ENCODE assay signal across 10 mouse cellular contexts in the genomic region with DNA sequence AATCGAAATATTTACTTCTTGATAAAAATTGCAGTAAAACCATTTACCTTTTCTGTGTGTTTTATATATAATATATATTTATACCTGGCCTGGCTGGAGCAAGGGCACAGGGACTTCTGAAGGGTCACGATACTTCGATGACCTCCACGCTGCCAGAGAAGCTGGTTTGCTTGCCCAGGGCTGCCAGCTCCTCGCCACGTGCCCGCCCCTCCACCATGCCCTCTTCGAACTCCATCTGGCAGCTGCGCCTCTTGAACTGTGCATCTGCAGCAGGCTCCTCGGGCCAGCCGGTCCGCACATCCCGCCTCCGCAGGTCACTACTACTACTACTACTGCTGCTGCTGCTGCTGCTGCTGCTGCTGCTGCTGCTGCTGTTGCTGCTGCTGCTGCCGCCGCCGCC. TPM values are rescaled to one million over a fixed set of nuclear protein-coding genes. Genes with fewer than 3 reads are reported as not detected.
DNase-seq lines count a peak whose midpoint lies in the region; ATAC-seq and TF ChIP-seq lines count a peak whose summit lies in the region.
"Had no signal": no experiment of that assay in that cellular context is flagged by ENCODE, and none has a peak within 500 bp of the region (broad histone marks: within the 10 kb centered on the region; RNA-seq: fewer than 3 reads in every experiment).

No protein-coding gene starts in this region.

- no peaks in the 10 kb centered on the region for H3K9me3 ChIP-seq in forebrain, embryonic 12.5 days
- no peaks in the 10 kb centered on the region for H3K9me3 ChIP-seq in forebrain, embryonic 16.5 days (ENCODE audit: control insufficient read depth, low read length)
- H3K9me3 ChIP-seq in ES-E14 (ENCODE audit: control insufficient read depth, insufficient read depth, low read depth, low read length), result no peaks in the 10 kb centered on the region
- no peaks in the 10 kb centered on the region for H3K9me3 ChIP-seq in limb, embryonic 11.5 days (ENCODE audit: control insufficient read depth, low read length)

- H3K27ac ChIP-seq in forebrain, embryonic 12.5 days, result no peak overlapping the region
- no peak overlapping the region for H3K27ac ChIP-seq in forebrain, embryonic 16.5 days (ENCODE audit: low read length)
- H3K27ac ChIP-seq in ES-E14 (ENCODE audit: insufficient read depth, low read depth, low read length, poor library complexity, severe bottlenecking), result no peak overlapping the region
- H3K27ac ChIP-seq in limb, embryonic 11.5 days (replicated peaks; ENCODE audit: low read depth, low read length), result no peak overlapping the region

- H3K4me2 ChIP-seq in forebrain, embryonic 12.5 days, result peak overlapping the region; percentile 21; the same call in 1 of the 2 replicates
- no peak overlapping the region for H3K4me2 ChIP-seq in forebrain, embryonic 16.5 days (ENCODE audit: low read length)
- H3K4me2 ChIP-seq in limb, embryonic 11.5 days (ENCODE audit: low read depth, severe bottlenecking), result peak overlapping the region; percentile 61

- peaks cover 71% of the 10 kb centered on the region for H3K36me3 ChIP-seq in forebrain, embryonic 12.5 days (replicated peaks)
- peaks cover 24% of the 10 kb centered on the region for H3K36me3 ChIP-seq in forebrain, embryonic 16.5 days (ENCODE audit: control insufficient read depth, insufficient read depth)
- no peaks in the 10 kb centered on the region; the same call in 1 of the 2 replicates for H3K36me3 ChIP-seq in ES-E14 (ENCODE audit: control insufficient read depth, insufficient read depth, low read length, poor library complexity, severe bottlenecking)
- no peaks in the 10 kb centered on the region for H3K36me3 ChIP-seq in limb, embryonic 11.5 days (ENCODE audit: control insufficient read depth, insufficient read depth, low read length)

- H3K4me1 ChIP-seq in forebrain, embryonic 12.5 days, result peaks cover 17% of the 10 kb centered on the region
- peaks cover 17% of the 10 kb centered on the region for H3K4me1 ChIP-seq in forebrain, embryonic 16.5 days (replicated peaks; ENCODE audit: control insufficient read depth, insufficient read depth, low read length)
- H3K4me1 ChIP-seq in ES-E14 (ENCODE audit: control insufficient read depth in 2 of 2, insufficient read depth in 2 of 2, low read length in 2 of 2, poor library complexity in 1 of 2), result 0 out of 4 replicates have a peak, but pooled peaks cover 0 to 2% of the 10 kb centered on the region in 2 experiments
- H3K4me1 ChIP-seq in limb, embryonic 11.5 days (ENCODE audit: control insufficient read depth, insufficient read depth, low read length), result 0 out of 2 replicates have a peak, but pooled peaks cover 5% of the 10 kb centered on the region

- WGBS in forebrain, embryonic 12.5 days, result 32% methylated on average over 16 of the region's 17 CpGs
- 54% methylated on average over 14 of the region's 17 CpGs for WGBS in forebrain, embryonic 16.5 days
- 22% methylated on average over 16 of the region's 17 CpGs for WGBS in limb, embryonic 11.5 days

- in situ Hi-C loops in ES-E14 (cut with MboI; ENCODE audit: low sequenced_read_pairs in 2 of 2, unreplicated experiment in 2 of 2), result no loop called here

- H3K9ac ChIP-seq in forebrain, embryonic 12.5 days, result peak overlapping the region; percentile 38; the same call in 1 of the 2 replicates
- H3K9ac ChIP-seq in forebrain, embryonic 16.5 days (replicated peaks; ENCODE audit: low read depth, low read length), result no peak overlapping the region
- peak overlapping the region; percentile 64; the same call in 1 of the 2 replicates for H3K9ac ChIP-seq in ES-E14 (ENCODE audit: insufficient read depth, low read depth, low read length, poor library complexity, severe bottlenecking)
- no peak overlapping the region; the same call in 1 of the 2 replicates for H3K9ac ChIP-seq in limb, embryonic 11.5 days (ENCODE audit: low read length)

- peak overlapping the region; percentile 16; the same call in 1 of the 2 replicates for H3K4me3 ChIP-seq in forebrain, embryonic 12.5 days (replicated peaks)
- H3K4me3 ChIP-seq in forebrain, embryonic 16.5 days (replicated peaks; ENCODE audit: low read length), result no peak overlapping the region
- peak overlapping the region; percentile 59 to 66 for H3K4me3 ChIP-seq in ES-E14 (ENCODE audit: insufficient read depth in 1 of 2, low read depth in 1 of 2, low read length in 2 of 2, poor library complexity in 1 of 2, severe bottlenecking in 1 of 2)
- H3K4me3 ChIP-seq in limb, embryonic 11.5 days (ENCODE audit: low read depth, low read length), result peak overlapping the region; percentile 35

- H3K27me3 ChIP-seq in forebrain, embryonic 12.5 days, result peaks cover 52% of the 10 kb centered on the region
- no peaks in the 10 kb centered on the region for H3K27me3 ChIP-seq in forebrain, embryonic 16.5 days (replicated peaks; ENCODE audit: control insufficient read depth, insufficient read depth, low read length)
- H3K27me3 ChIP-seq in limb, embryonic 11.5 days (ENCODE audit: control insufficient read depth, insufficient read depth, low read length), result peaks cover 55% of the 10 kb centered on the region

- DNase-seq in left cerebral cortex, postnatal 4 days, result peak; percentile 36
- DNase-seq in left cerebral cortex, postnatal 36 days (ENCODE audit: low spot score in 2 of 2), result no peak
- DNase-seq in ES-E14 (ENCODE audit: low read depth, low spot score), result no peak
- peak; percentile 42 for DNase-seq in limb, embryonic 11.5 days (ENCODE audit: low spot score)
- no peak for DNase-seq in right cerebral cortex, postnatal 25 days
- no peak for DNase-seq in adrenal gland, postnatal 4 days (ENCODE audit: low spot score in 2 of 2)

- intact Hi-C loops in left cerebral cortex, postnatal 4 days (cut with DNase I), result no loop called here
- intact Hi-C loops in left cerebral cortex, postnatal 36 days (cut with DNase I), result no loop called here

- no peak for ATAC-seq in forebrain, embryonic 12.5 days (ENCODE audit: low FRiP score)
- ATAC-seq in forebrain, embryonic 16.5 days, result no peak
- ATAC-seq in limb, embryonic 11.5 days (ENCODE audit: insufficient number of reproducible peaks, low FRiP score, low TSS enrichment, low read depth), result no peak

TF ChIP-seq in ES-E14, 5 proteins besides CTCF, POLR2A, EP300 and RAD21:
- no peak for TF ChIP-seq ZC3H11A (IDR thresholded peaks at IDR 0.05; ENCODE audit: borderline replicate concordance, low read depth, low read length)
- no peak for TF ChIP-seq CHD2 (IDR thresholded peaks at IDR 0.05; ENCODE audit: low read depth, low read length)

RNA-seq across cellular contexts. Expression of a gene that starts 13.9 kb away (rescaled TPM):
- polyA plus RNA-seq in forebrain, embryonic 12.5 days (2016; fragmentation: Nextera tagmentation; extraction: Ambion mirVana), result 45.0 and 45.8 TPM in 2 replicates
- 84.9 and 98.7 TPM in 2 replicates for polyA plus RNA-seq in forebrain, embryonic 16.5 days (2015; fragmentation: Nextera tagmentation; extraction: Ambion mirVana)
- total RNA-seq in left cerebral cortex, postnatal 4 days (2021), result 100 to 1,000 TPM; 142 to 154 TPM
- total RNA-seq in left cerebral cortex, postnatal 36 days (2021), result 100 to 1,000 TPM; 151 to 163 TPM
- 0.69 and 1.2 TPM in 2 replicates for total RNA-seq in ES-E14 (2012; rRNA removed)
- 0.47 and 0.48 TPM in 2 replicates for polyA plus RNA-seq in limb, embryonic 11.5 days (2014; fragmentation: Nextera tagmentation; extraction: Ambion mirVana)
- total RNA-seq in adrenal gland, postnatal 4 days (2021), result 1 to 10 TPM; 9.2 to 9.3 TPM

RNA-seq across cellular contexts. Expression of a gene that starts 20.9 kb away (rescaled TPM):
- polyA plus RNA-seq in forebrain, embryonic 12.5 days (2016; fragmentation: Nextera tagmentation; extraction: Ambion mirVana), result 46.4 and 46.9 TPM in 2 replicates
- 53.2 and 54.2 TPM in 2 replicates for polyA plus RNA-seq in forebrain, embryonic 16.5 days (2015; fragmentation: Nextera tagmentation; extraction: Ambion mirVana)
- total RNA-seq in left cerebral cortex, postnatal 4 days (2021), result 10 to 100 TPM; 21.1 to 21.2 TPM
- 10 to 100 TPM; 34.6 to 37.5 TPM for total RNA-seq in left cerebral cortex, postnatal 36 days (2021)
- 30.7 and 31.8 TPM in 2 replicates for total RNA-seq in ES-E14 (2012; rRNA removed)
- polyA plus RNA-seq in limb, embryonic 11.5 days (2014; fragmentation: Nextera tagmentation; extraction: Ambion mirVana), result 57.6 and 62.7 TPM in 2 replicates
- total RNA-seq in adrenal gland, postnatal 4 days (2021), result 10 to 100 TPM; 50.1 to 52.1 TPM

RNA-seq across cellular contexts. Expression of a gene that starts 38.8 kb away (rescaled TPM):
- not detected in 2 replicates for polyA plus RNA-seq in forebrain, embryonic 12.5 days (2016; fragmentation: Nextera tagmentation; extraction: Ambion mirVana)
- polyA plus RNA-seq in forebrain, embryonic 16.5 days (2015; fragmentation: Nextera tagmentation; extraction: Ambion mirVana), result 0.34 TPM in 1 of 2 replicates, not detected in the other
- total RNA-seq in left cerebral cortex, postnatal 4 days (2021), result not detected
- not detected for total RNA-seq in left cerebral cortex, postnatal 36 days (2021)
- total RNA-seq in ES-E14 (2012; rRNA removed), result not detected in 2 replicates
- not detected in 2 replicates for polyA plus RNA-seq in limb, embryonic 11.5 days (2014; fragmentation: Nextera tagmentation; extraction: Ambion mirVana)
- total RNA-seq in adrenal gland, postnatal 4 days (2021), result not detected
- polyA plus RNA-seq: heart, postnatal 0 days; thymus, postnatal 0 days had no signal

RNA-seq across cellular contexts. Expression of a gene that starts 54.1 kb away (rescaled TPM):
- not detected in 2 replicates for polyA plus RNA-seq in forebrain, embryonic 12.5 days (2016; fragmentation: Nextera tagmentation; extraction: Ambion mirVana)
- polyA plus RNA-seq in forebrain, embryonic 16.5 days (2015; fragmentation: Nextera tagmentation; extraction: Ambion mirVana), result not detected in 2 replicates
- total RNA-seq in left cerebral cortex, postnatal 4 days (2021), result not detected
- not detected for total RNA-seq in left cerebral cortex, postnatal 36 days (2021)
- total RNA-seq in ES-E14 (2012; rRNA removed), result not detected in 2 replicates
- polyA plus RNA-seq in limb, embryonic 11.5 days (2014; fragmentation: Nextera tagmentation; extraction: Ambion mirVana), result not detected in 2 replicates
- total RNA-seq in adrenal gland, postnatal 4 days (2021), result not detected
- polyA plus RNA-seq: heart, postnatal 0 days; thymus, postnatal 0 days had no signal

Comparison
In these comparisons a context has a peak if more than half of its experiments do, and no peak if none do; other contexts are left out.
1. H3K9ac ChIP-seq: peak in forebrain, embryonic 12.5 days (single experiment) and ES-E14 (single experiment); none in forebrain, embryonic 16.5 days (single experiment) and limb, embryonic 11.5 days (single experiment).
2. DNase-seq: peak in left cerebral cortex, postnatal 4 days (single experiment) and limb, embryonic 11.5 days (single experiment); none in left cerebral cortex, postnatal 36 days (0 of 2), ES-E14 (single experiment), right cerebral cortex, postnatal 25 days (single experiment) and adrenal gland, postnatal 4 days (0 of 2).
3. RNA of a gene that starts 13.9 kb away (total RNA-seq): 151 to 163 TPM in left cerebral cortex, postnatal 36 days and 142 to 154 TPM in left cerebral cortex, postnatal 4 days; 9.2 to 9.3 TPM in adrenal gland, postnatal 4 days and 0.69 to 1.2 TPM in ES-E14; every median in the first group is over 10 times any median in the second.